Mouse (Mus musculus): Measurements from ENCODE around the gene Ldhd. TPM values are rescaled to one million over a fixed set of nuclear protein-coding genes. Genes with fewer than 3 reads are reported as not detected.

Gene Ldhd
- polyA plus RNA-seq, 1 experiment from 2014 or later: 1.3 TPM

- Histone ChIP-seq H3K4me2 (ENCODE audit: low read length) (no peak overlapping the region), H3K27me3 (ENCODE audit: control insufficient read depth, insufficient read depth, low read depth, low read length) (no peaks in the 10 kb centered on the region), H3K9me3 (replicated peaks; ENCODE audit: control insufficient read depth, low read length, poor library complexity, severe bottlenecking) (no peaks in the 10 kb centered on the region), H3K36me3 (ENCODE audit: control insufficient read depth, insufficient read depth, low read length) (no peaks in the 10 kb centered on the region), H3K9ac (ENCODE audit: low read depth, low read length) (no peak overlapping the region), H3K4me1 (ENCODE audit: control insufficient read depth, insufficient read depth, low read length) (peaks cover 6% of the 10 kb centered on the region), H3K4me3 (ENCODE audit: low read depth, low read length) (no peak overlapping the region), H3K27ac (ENCODE audit: low read length) (no peak overlapping the region)
- 95% methylated on average over 7 of the region's 7 CpGs for WGBS
- ATAC-seq: no peak
Observed at GRCm38 (mm10) chr8:111607414-111607813, 22.8 kb downstream of the Ldhd start.

- Histone ChIP-seq H3K4me1 (ENCODE audit: control insufficient read depth, insufficient read depth, low read length) (peaks cover 6% of the 10 kb centered on the region), H3K4me3 (ENCODE audit: low read depth, low read length) (no peak overlapping the region), H3K4me2 (ENCODE audit: low read length) (no peak overlapping the region), H3K9ac (ENCODE audit: low read depth, low read length) (no peak overlapping the region), H3K27me3 (ENCODE audit: control insufficient read depth, insufficient read depth, low read depth, low read length) (no peaks in the 10 kb centered on the region), H3K36me3 (ENCODE audit: control insufficient read depth, insufficient read depth, low read length) (no peaks in the 10 kb centered on the region), H3K27ac (ENCODE audit: low read length) (no peak overlapping the region), H3K9me3 (replicated peaks; ENCODE audit: control insufficient read depth, low read length, poor library complexity, severe bottlenecking) (no peaks in the 10 kb centered on the region)
- 96% methylated on average over 9 of the region's 9 CpGs for WGBS
- no peak for ATAC-seq
Observed at GRCm38 (mm10) chr8:111606961-111607360, 23.2 kb downstream of the Ldhd start.

DNA sequence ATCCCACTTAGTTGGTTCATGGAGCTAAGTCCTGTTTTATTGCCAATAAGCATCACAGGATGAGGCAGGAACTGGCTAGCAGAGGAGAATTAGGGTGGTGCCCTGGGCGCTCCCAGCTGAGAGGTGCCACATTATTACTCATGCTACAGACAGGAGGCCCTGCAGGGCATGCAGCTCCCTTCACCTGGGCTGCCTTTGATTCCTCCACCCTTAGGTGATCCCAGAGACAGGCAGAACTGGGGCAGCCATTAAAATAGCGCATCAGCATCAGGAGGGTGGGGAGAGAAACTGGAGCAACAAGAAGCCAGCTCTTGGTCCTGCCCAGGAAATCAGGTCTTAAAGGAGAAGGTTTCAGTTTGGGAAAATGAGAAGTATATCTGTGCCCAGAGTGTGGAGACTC is 25.2 kb downstream of the Ldhd start:
- Histone ChIP-seq H3K4me1 (ENCODE audit: control insufficient read depth, insufficient read depth, low read length) (peaks cover 6% of the 10 kb centered on the region), H3K9me3 (replicated peaks; ENCODE audit: control insufficient read depth, low read length, poor library complexity, severe bottlenecking) (no peaks in the 10 kb centered on the region), H3K4me3 (ENCODE audit: low read depth, low read length) (no peak overlapping the region), H3K27me3 (ENCODE audit: control insufficient read depth, insufficient read depth, low read depth, low read length) (no peaks in the 10 kb centered on the region), H3K4me2 (ENCODE audit: low read length) (no peak overlapping the region), H3K9ac (ENCODE audit: low read depth, low read length) (no peak overlapping the region), H3K27ac (ENCODE audit: low read length) (no peak overlapping the region), H3K36me3 (ENCODE audit: control insufficient read depth, insufficient read depth, low read length) (no peaks in the 10 kb centered on the region)
- 92% methylated on average over 2 of the region's 2 CpGs for WGBS
- no peak for ATAC-seq

DNA sequence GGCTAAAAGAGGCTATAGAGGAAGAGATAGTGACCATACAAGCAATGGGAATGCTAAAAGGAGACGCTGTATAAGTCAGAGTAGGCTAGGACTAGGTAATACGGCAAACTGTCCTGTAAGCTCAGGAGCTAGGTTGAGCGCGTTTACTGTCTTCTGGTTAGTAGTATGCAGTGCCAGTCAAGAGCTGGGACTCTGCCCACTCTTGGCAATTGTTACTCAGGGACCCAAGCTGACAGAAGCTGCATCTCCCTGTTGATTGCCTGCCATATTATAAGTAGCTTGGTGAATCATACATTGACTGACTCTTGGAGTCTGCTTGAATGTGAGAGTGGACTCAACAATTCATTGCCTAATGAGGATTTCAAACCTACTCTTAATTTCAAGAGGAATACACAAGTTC is 28.1 kb downstream of the Ldhd start:
- no peak for ATAC-seq
- no peak overlapping the region for H3K4me2 ChIP-seq (ENCODE audit: low read length)
- H3K36me3 ChIP-seq (ENCODE audit: control insufficient read depth, insufficient read depth, low read length): no peaks in the 10 kb centered on the region
- no peak overlapping the region for H3K9ac ChIP-seq (ENCODE audit: low read depth, low read length)
- no peaks in the 10 kb centered on the region for H3K27me3 ChIP-seq (ENCODE audit: control insufficient read depth, insufficient read depth, low read depth, low read length)
- no peak overlapping the region for H3K4me3 ChIP-seq (ENCODE audit: low read depth, low read length)
- H3K4me1 ChIP-seq (ENCODE audit: control insufficient read depth, insufficient read depth, low read length): peaks cover 12% of the 10 kb centered on the region
- no peaks in the 10 kb centered on the region for H3K9me3 ChIP-seq (replicated peaks; ENCODE audit: control insufficient read depth, low read length, poor library complexity, severe bottlenecking)
- H3K27ac ChIP-seq (ENCODE audit: low read length): no peak overlapping the region
- WGBS: 98% methylated on average over 4 of the region's 4 CpGs

- no peaks in the 10 kb centered on the region for H3K9me3 ChIP-seq (replicated peaks; ENCODE audit: control insufficient read depth, low read length, poor library complexity, severe bottlenecking)
- peaks cover 15% of the 10 kb centered on the region for H3K4me1 ChIP-seq (ENCODE audit: control insufficient read depth, insufficient read depth, low read length)
- no peak overlapping the region for H3K9ac ChIP-seq (ENCODE audit: low read depth, low read length)
- no peaks in the 10 kb centered on the region for H3K36me3 ChIP-seq (ENCODE audit: control insufficient read depth, insufficient read depth, low read length)
- no peaks in the 10 kb centered on the region for H3K27me3 ChIP-seq (ENCODE audit: control insufficient read depth, insufficient read depth, low read depth, low read length)
- H3K4me2 ChIP-seq (ENCODE audit: low read length): no peak overlapping the region
- H3K4me3 ChIP-seq (ENCODE audit: low read depth, low read length): no peak overlapping the region
- no peak overlapping the region for H3K27ac ChIP-seq (ENCODE audit: low read length)
- ATAC-seq: no peak
- 80% methylated on average over 9 of the region's 9 CpGs for WGBS
Observed at GRCm38 (mm10) chr8:111599707-111600444, 30.3 kb downstream of the Ldhd start.

DNA sequence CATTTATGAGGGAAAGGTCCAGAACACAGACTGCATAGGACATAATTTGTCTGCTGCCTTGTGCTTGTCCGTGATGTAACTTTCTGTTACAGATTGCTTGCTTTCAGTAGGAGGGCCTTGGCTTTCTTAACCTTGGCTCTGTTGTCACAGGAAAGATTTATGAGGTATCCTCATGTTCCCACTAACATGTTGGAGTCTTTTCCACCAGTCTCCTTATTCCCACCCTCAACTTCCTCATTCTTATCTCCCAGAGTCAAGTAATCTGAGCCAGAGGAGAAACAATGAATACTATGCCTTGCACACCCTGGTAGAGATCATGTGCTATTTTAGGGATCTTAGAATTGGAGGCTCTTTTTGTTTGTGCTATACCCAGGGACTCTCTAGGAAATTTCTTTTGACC is 32.9 kb downstream of the Ldhd start:
- peaks cover 20% of the 10 kb centered on the region for H3K4me1 ChIP-seq (ENCODE audit: control insufficient read depth, insufficient read depth, low read length)
- ATAC-seq: no peak
- H3K36me3 ChIP-seq (ENCODE audit: control insufficient read depth, insufficient read depth, low read length): no peaks in the 10 kb centered on the region
- H3K9ac ChIP-seq (ENCODE audit: low read depth, low read length): no peak overlapping the region
- 73% methylated on average over 1 of the region's 1 CpGs for WGBS
- H3K4me3 ChIP-seq (ENCODE audit: low read depth, low read length): no peak overlapping the region
- H3K27me3 ChIP-seq (ENCODE audit: control insufficient read depth, insufficient read depth, low read depth, low read length): no peaks in the 10 kb centered on the region
- H3K4me2 ChIP-seq (ENCODE audit: low read length): no peak overlapping the region
- H3K27ac ChIP-seq (ENCODE audit: low read length): peak overlapping the region; percentile 23
- no peaks in the 10 kb centered on the region for H3K9me3 ChIP-seq (replicated peaks; ENCODE audit: control insufficient read depth, low read length, poor library complexity, severe bottlenecking)

GRCm38 (mm10) chr8:111596485-111596821 is 33.7 kb downstream of the Ldhd start:
- 57% methylated on average over 3 of the region's 3 CpGs for WGBS
- no peak for ATAC-seq
- Histone ChIP-seq H3K4me1 (ENCODE audit: control insufficient read depth, insufficient read depth, low read length) (peaks cover 23% of the 10 kb centered on the region), H3K9ac (ENCODE audit: low read depth, low read length) (no peak overlapping the region), H3K27me3 (ENCODE audit: control insufficient read depth, insufficient read depth, low read depth, low read length) (no peaks in the 10 kb centered on the region), H3K27ac (ENCODE audit: low read length) (no peak overlapping the region), H3K4me3 (ENCODE audit: low read depth, low read length) (no peak overlapping the region), H3K9me3 (replicated peaks; ENCODE audit: control insufficient read depth, low read length, poor library complexity, severe bottlenecking) (no peaks in the 10 kb centered on the region), H3K36me3 (ENCODE audit: control insufficient read depth, insufficient read depth, low read length) (no peaks in the 10 kb centered on the region), H3K4me2 (ENCODE audit: low read length) (no peak overlapping the region)

DNA sequence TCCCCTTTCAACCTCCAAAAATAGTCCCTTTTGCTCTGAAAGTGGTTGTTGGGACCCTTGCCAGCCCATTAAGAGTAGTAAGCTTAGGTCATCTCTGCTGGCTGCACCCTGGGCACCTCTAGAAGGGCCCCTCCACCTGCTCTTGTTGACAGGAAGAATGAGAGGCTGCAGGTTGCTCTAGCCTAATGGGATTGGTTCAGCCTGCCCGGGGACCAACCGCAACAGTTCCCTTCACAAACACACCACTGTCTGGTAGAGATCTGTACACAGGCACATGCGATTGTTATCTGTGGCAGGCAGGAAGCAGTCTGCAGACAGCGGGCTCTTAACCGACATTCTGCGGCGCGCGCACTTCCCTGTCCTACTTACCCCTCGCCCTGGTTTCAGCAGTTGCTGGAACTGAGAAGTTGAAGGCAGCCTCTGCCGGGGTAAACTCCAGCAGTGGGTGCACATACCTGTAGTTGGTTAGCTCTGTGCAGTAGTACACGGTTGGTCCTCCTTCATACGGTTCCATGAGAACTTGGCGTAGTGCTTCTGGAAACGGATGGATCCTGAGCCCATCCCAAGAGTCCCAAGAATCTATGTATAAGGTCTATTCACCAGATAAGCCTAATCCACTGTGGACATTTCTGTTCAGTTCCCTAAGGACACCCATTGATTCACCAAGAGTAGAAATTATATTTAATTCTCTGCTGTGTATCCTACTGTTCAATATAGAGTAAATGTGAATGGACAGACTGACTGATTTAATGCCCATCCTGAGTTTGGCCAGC is 34.3 kb downstream of the Ldhd start:
- no peak overlapping the region for H3K4me3 ChIP-seq (ENCODE audit: low read depth, low read length)
- H3K9me3 ChIP-seq (replicated peaks; ENCODE audit: control insufficient read depth, low read length, poor library complexity, severe bottlenecking): no peaks in the 10 kb centered on the region
- ATAC-seq: no peak
- no peaks in the 10 kb centered on the region for H3K27me3 ChIP-seq (ENCODE audit: control insufficient read depth, insufficient read depth, low read depth, low read length)
- no peaks in the 10 kb centered on the region for H3K36me3 ChIP-seq (ENCODE audit: control insufficient read depth, insufficient read depth, low read length)
- H3K9ac ChIP-seq (ENCODE audit: low read depth, low read length): no peak overlapping the region
- 85% methylated on average over 15 of the region's 15 CpGs for WGBS
- H3K4me2 ChIP-seq (ENCODE audit: low read length): no peak overlapping the region
- H3K4me1 ChIP-seq (ENCODE audit: control insufficient read depth, insufficient read depth, low read length): peaks cover 23% of the 10 kb centered on the region
- H3K27ac ChIP-seq (ENCODE audit: low read length): no peak overlapping the region

DNA sequence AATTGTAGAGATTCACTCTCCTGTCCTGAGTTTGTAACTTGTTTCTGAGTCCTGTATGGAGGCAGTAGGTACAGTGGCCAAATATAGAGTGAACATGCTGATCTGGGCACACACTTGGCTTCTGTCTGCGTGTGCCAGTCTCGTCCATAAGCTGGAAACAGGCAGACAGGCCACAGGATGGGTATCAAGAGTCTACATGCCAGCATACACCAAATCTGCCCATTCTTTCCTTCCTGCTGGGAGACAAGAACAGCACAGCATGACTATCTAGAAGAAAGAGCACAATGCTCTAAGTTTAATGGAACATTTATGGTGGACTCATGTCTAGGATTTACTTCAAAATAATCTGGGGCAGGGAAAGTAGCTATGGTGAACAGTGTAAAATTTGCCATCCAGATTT is 35.2 kb downstream of the Ldhd start:
- H3K4me3 ChIP-seq (ENCODE audit: low read depth, low read length): no peak overlapping the region
- 86% methylated on average over 2 of the region's 2 CpGs for WGBS

More for the DNA sequence above, 35.2 kb downstream of the Ldhd start:
- H3K9me3 ChIP-seq (replicated peaks; ENCODE audit: control insufficient read depth, low read length, poor library complexity, severe bottlenecking): no peaks in the 10 kb centered on the region
- no peak overlapping the region for H3K4me2 ChIP-seq (ENCODE audit: low read length)
- H3K4me1 ChIP-seq (ENCODE audit: control insufficient read depth, insufficient read depth, low read length): peaks cover 23% of the 10 kb centered on the region
- ATAC-seq: no peak
- H3K27ac ChIP-seq (ENCODE audit: low read length): no peak overlapping the region
- H3K36me3 ChIP-seq (ENCODE audit: control insufficient read depth, insufficient read depth, low read length): no peaks in the 10 kb centered on the region
- H3K27me3 ChIP-seq (ENCODE audit: control insufficient read depth, insufficient read depth, low read depth, low read length): no peaks in the 10 kb centered on the region
- H3K9ac ChIP-seq (ENCODE audit: low read depth, low read length): no peak overlapping the region
